Mouse (Mus musculus): ENCODE results near the gene Gabbr2. TPM values are rescaled to one million over a fixed set of nuclear protein-coding genes. Genes with fewer than 3 reads are reported as not detected.
A peak's percentile ranks its signal among the peaks of the same experiment; 100 is the strongest.

Gene Gabbr2
- total RNA-seq, 2 experiments from 2014 or later, result 203 to 223 TPM

GRCm38 (mm10) chr4:46982094-46982493, 9.6 kb downstream of the Gabbr2 start:
- H3K27ac ChIP-seq, result peak overlapping the region; percentile 76
- DNase-seq (ENCODE audit: low spot score in 2 of 2), result no peak
- no peak overlapping the region for H3K4me3 ChIP-seq
- no peak for TF ChIP-seq CTCF (conservative IDR thresholded peaks at IDR 0.05)

GRCm38 (mm10) chr4:46978371-46978770, 13.3 kb downstream of the Gabbr2 start:
- Histone ChIP-seq H3K27ac (peak overlapping the region; percentile 28), H3K4me3 (no peak overlapping the region)
- peak; percentile 35 for TF ChIP-seq CTCF (conservative IDR thresholded peaks at IDR 0.05)
- no peak for DNase-seq (ENCODE audit: low spot score in 2 of 2)

GRCm38 (mm10) chr4:46977161-46977560, 14.5 kb downstream of the Gabbr2 start:
- TF ChIP-seq CTCF (conservative IDR thresholded peaks at IDR 0.05), result no peak
- H3K4me3 ChIP-seq, result no peak overlapping the region
- DNase-seq (ENCODE audit: low spot score in 2 of 2), result no peak
- H3K27ac ChIP-seq, result peak overlapping the region; percentile 83

GRCm38 (mm10) chr4:46976671-46977071, 15.0 kb downstream of the Gabbr2 start:
- DNase-seq (ENCODE audit: low spot score in 2 of 2), result peak in 1 of 2 experiments; percentile 52
- no peak for TF ChIP-seq CTCF (conservative IDR thresholded peaks at IDR 0.05)
- Histone ChIP-seq H3K27ac (peak overlapping the region; percentile 83), H3K4me3 (0 out of 2 replicates have a peak overlapping the region, but pooled peaks have one; percentile 12)

GRCm38 (mm10) chr4:46973322-46973721, 18.4 kb downstream of the Gabbr2 start:
- DNase-seq (ENCODE audit: low spot score in 2 of 2), result no peak
- Histone ChIP-seq H3K4me3 (no peak overlapping the region), H3K27ac (peak overlapping the region; percentile 39; the same call in 1 of the 2 replicates)
- no peak for TF ChIP-seq CTCF (conservative IDR thresholded peaks at IDR 0.05)

GRCm38 (mm10) chr4:46967981-46968380, 23.7 kb downstream of the Gabbr2 start:
- Histone ChIP-seq H3K4me3 (no peak overlapping the region), H3K27ac (no peak overlapping the region)
- no peak for TF ChIP-seq CTCF (conservative IDR thresholded peaks at IDR 0.05)
- no peak for DNase-seq (ENCODE audit: low spot score in 2 of 2)

GRCm38 (mm10) chr4:46966551-46966950, 25.1 kb downstream of the Gabbr2 start:
- H3K4me3 ChIP-seq, result no peak overlapping the region
- H3K27ac ChIP-seq, result peak overlapping the region; percentile 46; the same call in 1 of the 2 replicates
- no peak for TF ChIP-seq CTCF (conservative IDR thresholded peaks at IDR 0.05)
- no peak for DNase-seq (ENCODE audit: low spot score in 2 of 2)

- TF ChIP-seq CTCF (conservative IDR thresholded peaks at IDR 0.05), result no peak
- H3K4me3 ChIP-seq, result no peak overlapping the region
- H3K27ac ChIP-seq, result no peak overlapping the region
- DNase-seq (ENCODE audit: low spot score in 2 of 2), result no peak
Measured at GRCm38 (mm10) chr4:46961403-46961802, 30.3 kb downstream of the Gabbr2 start.

GRCm38 (mm10) chr4:46960208-46960607, 31.5 kb downstream of the Gabbr2 start:
- no peak for TF ChIP-seq CTCF (conservative IDR thresholded peaks at IDR 0.05)
- Histone ChIP-seq H3K4me3 (no peak overlapping the region), H3K27ac (peak overlapping the region; percentile 62; the same call in 1 of the 2 replicates)
- no peak for DNase-seq (ENCODE audit: low spot score in 2 of 2)

GRCm38 (mm10) chr4:46959776-46960175, 31.9 kb downstream of the Gabbr2 start:
- H3K27ac ChIP-seq, result peak overlapping the region; percentile 62; the same call in 1 of the 2 replicates
- TF ChIP-seq CTCF (conservative IDR thresholded peaks at IDR 0.05), result no peak
- no peak overlapping the region for H3K4me3 ChIP-seq
- DNase-seq (ENCODE audit: low spot score in 2 of 2), result no peak

- peak overlapping the region; percentile 82 for H3K27ac ChIP-seq
- H3K4me3 ChIP-seq, result no peak overlapping the region
- DNase-seq (ENCODE audit: low spot score in 2 of 2), result peak in 1 of 2 experiments; percentile 52
- TF ChIP-seq CTCF (conservative IDR thresholded peaks at IDR 0.05), result no peak
Measured at GRCm38 (mm10) chr4:46957955-46958354, 33.7 kb downstream of the Gabbr2 start.

GRCm38 (mm10) chr4:46956966-46957365, 34.7 kb downstream of the Gabbr2 start:
- no peak overlapping the region for H3K4me3 ChIP-seq
- no peak for TF ChIP-seq CTCF (conservative IDR thresholded peaks at IDR 0.05)
- peak overlapping the region; percentile 82 for H3K27ac ChIP-seq
- no peak for DNase-seq (ENCODE audit: low spot score in 2 of 2)

- peak overlapping the region; percentile 29; the same call in 1 of the 2 replicates for H3K27ac ChIP-seq
- H3K4me3 ChIP-seq, result no peak overlapping the region
- no peak for DNase-seq (ENCODE audit: low spot score in 2 of 2)
- TF ChIP-seq CTCF (conservative IDR thresholded peaks at IDR 0.05), result no peak
Measured at GRCm38 (mm10) chr4:46953021-46953420, 38.7 kb downstream of the Gabbr2 start.

GRCm38 (mm10) chr4:46952562-46952961, 39.1 kb downstream of the Gabbr2 start:
- Histone ChIP-seq H3K4me3 (no peak overlapping the region), H3K27ac (no peak overlapping the region)
- no peak for TF ChIP-seq CTCF (conservative IDR thresholded peaks at IDR 0.05)
- no peak for DNase-seq (ENCODE audit: low spot score in 2 of 2)

Data from layer of hippocampus, adult 2 months (tissue).